Mouse (Mus musculus): ENCODE results near the gene Fars2. TPM values are rescaled to one million over a fixed set of nuclear protein-coding genes. Genes with fewer than 3 reads are reported as not detected.
A peak's percentile ranks its signal among the peaks of the same experiment; 100 is the strongest.

Fars2 gene
- polyA plus RNA-seq, 1 experiment from 2014 or later, result 38.1 TPM

GRCm38 (mm10) chr13:36131401-36131800, 14.2 kb downstream of the Fars2 start:
- Histone ChIP-seq H3K4me3 (ENCODE audit: low read length) (no peak overlapping the region), H3K27me3 (ENCODE audit: control insufficient read depth, insufficient read depth, low read depth, low read length) (no peaks in the 10 kb centered on the region), H3K9me3 (ENCODE audit: control insufficient read depth, low read length) (no peaks in the 10 kb centered on the region), H3K4me2 (ENCODE audit: low read depth, low read length) (no peak overlapping the region), H3K4me1 (replicated peaks; ENCODE audit: control insufficient read depth, insufficient read depth, low read length) (no peaks in the 10 kb centered on the region), H3K9ac (ENCODE audit: low read length) (no peak overlapping the region), H3K36me3 (ENCODE audit: control insufficient read depth, insufficient read depth, low read length) (0 out of 2 replicates have a peak, but pooled peaks cover 2% of the 10 kb centered on the region), H3K27ac (ENCODE audit: low read length) (no peak overlapping the region)
- WGBS, result 87% methylated on average over 5 of the region's 5 CpGs
- no peak for ATAC-seq (ENCODE audit: low read depth)

GRCm38 (mm10) chr13:36131992-36132649, 14.9 kb downstream of the Fars2 start:
- no peaks in the 10 kb centered on the region for H3K27me3 ChIP-seq (ENCODE audit: control insufficient read depth, insufficient read depth, low read depth, low read length)
- H3K4me1 ChIP-seq (replicated peaks; ENCODE audit: control insufficient read depth, insufficient read depth, low read length), result no peaks in the 10 kb centered on the region
- no peak overlapping the region for H3K9ac ChIP-seq (ENCODE audit: low read length)
- H3K27ac ChIP-seq (ENCODE audit: low read length), result no peak overlapping the region
- 0 out of 2 replicates have a peak, but pooled peaks cover 2% of the 10 kb centered on the region for H3K36me3 ChIP-seq (ENCODE audit: control insufficient read depth, insufficient read depth, low read length)
- no peak for ATAC-seq (ENCODE audit: low read depth)
- no peak overlapping the region for H3K4me3 ChIP-seq (ENCODE audit: low read length)
- 79% methylated on average over 4 of the region's 5 CpGs for WGBS
- H3K4me2 ChIP-seq (ENCODE audit: low read depth, low read length), result no peak overlapping the region
- no peaks in the 10 kb centered on the region for H3K9me3 ChIP-seq (ENCODE audit: control insufficient read depth, low read length)

GRCm38 (mm10) chr13:36139703-36140102, 22.5 kb downstream of the Fars2 start:
- no peak for ATAC-seq (ENCODE audit: low read depth)
- WGBS, result 75% methylated on average over 5 of the region's 5 CpGs
- H3K27me3 ChIP-seq (ENCODE audit: control insufficient read depth, insufficient read depth, low read depth, low read length), result no peaks in the 10 kb centered on the region
- no peaks in the 10 kb centered on the region for H3K4me1 ChIP-seq (replicated peaks; ENCODE audit: control insufficient read depth, insufficient read depth, low read length)
- H3K4me3 ChIP-seq (ENCODE audit: low read length), result no peak overlapping the region
- no peak overlapping the region for H3K4me2 ChIP-seq (ENCODE audit: low read depth, low read length)
- H3K27ac ChIP-seq (ENCODE audit: low read length), result no peak overlapping the region
- H3K9ac ChIP-seq (ENCODE audit: low read length), result no peak overlapping the region
- no peaks in the 10 kb centered on the region for H3K9me3 ChIP-seq (ENCODE audit: control insufficient read depth, low read length)
- no peaks in the 10 kb centered on the region for H3K36me3 ChIP-seq (ENCODE audit: control insufficient read depth, insufficient read depth, low read length)

GRCm38 (mm10) chr13:36140247-36141016, 23.2 kb downstream of the Fars2 start:
- no peak for ATAC-seq (ENCODE audit: low read depth)
- Histone ChIP-seq H3K4me2 (ENCODE audit: low read depth, low read length) (no peak overlapping the region), H3K27ac (ENCODE audit: low read length) (no peak overlapping the region), H3K4me1 (replicated peaks; ENCODE audit: control insufficient read depth, insufficient read depth, low read length) (no peaks in the 10 kb centered on the region), H3K9ac (ENCODE audit: low read length) (no peak overlapping the region), H3K4me3 (ENCODE audit: low read length) (no peak overlapping the region), H3K27me3 (ENCODE audit: control insufficient read depth, insufficient read depth, low read depth, low read length) (no peaks in the 10 kb centered on the region), H3K36me3 (ENCODE audit: control insufficient read depth, insufficient read depth, low read length) (no peaks in the 10 kb centered on the region), H3K9me3 (ENCODE audit: control insufficient read depth, low read length) (no peaks in the 10 kb centered on the region)
- WGBS, result 63% methylated on average over 5 of the region's 5 CpGs

GRCm38 (mm10) chr13:36145601-36146000, 28.4 kb downstream of the Fars2 start:
- 62% methylated on average over 1 of the region's 1 CpGs for WGBS
- Histone ChIP-seq H3K4me3 (ENCODE audit: low read length) (no peak overlapping the region), H3K27me3 (ENCODE audit: control insufficient read depth, insufficient read depth, low read depth, low read length) (no peaks in the 10 kb centered on the region), H3K36me3 (ENCODE audit: control insufficient read depth, insufficient read depth, low read length) (no peaks in the 10 kb centered on the region), H3K4me2 (ENCODE audit: low read depth, low read length) (no peak overlapping the region), H3K9me3 (ENCODE audit: control insufficient read depth, low read length) (no peaks in the 10 kb centered on the region), H3K9ac (ENCODE audit: low read length) (no peak overlapping the region), H3K4me1 (replicated peaks; ENCODE audit: control insufficient read depth, insufficient read depth, low read length) (no peaks in the 10 kb centered on the region; the same call in 1 of the 2 replicates), H3K27ac (ENCODE audit: low read length) (no peak overlapping the region)
- no peak for ATAC-seq (ENCODE audit: low read depth)

GRCm38 (mm10) chr13:36149175-36149939, 32.1 kb downstream of the Fars2 start:
- ATAC-seq (ENCODE audit: low read depth), result no peak
- Histone ChIP-seq H3K4me1 (replicated peaks; ENCODE audit: control insufficient read depth, insufficient read depth, low read length) (peaks cover 5% of the 10 kb centered on the region; the same call in 1 of the 2 replicates), H3K4me2 (ENCODE audit: low read depth, low read length) (no peak overlapping the region), H3K27me3 (ENCODE audit: control insufficient read depth, insufficient read depth, low read depth, low read length) (no peaks in the 10 kb centered on the region), H3K9ac (ENCODE audit: low read length) (no peak overlapping the region), H3K9me3 (ENCODE audit: control insufficient read depth, low read length) (no peaks in the 10 kb centered on the region), H3K36me3 (ENCODE audit: control insufficient read depth, insufficient read depth, low read length) (no peaks in the 10 kb centered on the region), H3K27ac (ENCODE audit: low read length) (no peak overlapping the region), H3K4me3 (ENCODE audit: low read length) (no peak overlapping the region)
- WGBS, result 50% methylated on average over 6 of the region's 6 CpGs

GRCm38 (mm10) chr13:36150272-36150671, 33.1 kb downstream of the Fars2 start:
- no peak for ATAC-seq (ENCODE audit: low read depth)
- no peaks in the 10 kb centered on the region for H3K36me3 ChIP-seq (ENCODE audit: control insufficient read depth, insufficient read depth, low read length)
- peak overlapping the region; percentile 46 for H3K27ac ChIP-seq (ENCODE audit: low read length)
- 46% methylated on average over 5 of the region's 5 CpGs for WGBS
- no peaks in the 10 kb centered on the region for H3K27me3 ChIP-seq (ENCODE audit: control insufficient read depth, insufficient read depth, low read depth, low read length)
- H3K4me2 ChIP-seq (ENCODE audit: low read depth, low read length), result no peak overlapping the region
- H3K9me3 ChIP-seq (ENCODE audit: control insufficient read depth, low read length), result no peaks in the 10 kb centered on the region
- H3K4me3 ChIP-seq (ENCODE audit: low read length), result no peak overlapping the region
- no peak overlapping the region for H3K9ac ChIP-seq (ENCODE audit: low read length)
- peaks cover 5% of the 10 kb centered on the region; the same call in 1 of the 2 replicates for H3K4me1 ChIP-seq (replicated peaks; ENCODE audit: control insufficient read depth, insufficient read depth, low read length)

- Histone ChIP-seq H3K4me1 (replicated peaks; ENCODE audit: control insufficient read depth, insufficient read depth, low read length) (peaks cover 5% of the 10 kb centered on the region; the same call in 1 of the 2 replicates), H3K36me3 (ENCODE audit: control insufficient read depth, insufficient read depth, low read length) (no peaks in the 10 kb centered on the region), H3K27me3 (ENCODE audit: control insufficient read depth, insufficient read depth, low read depth, low read length) (no peaks in the 10 kb centered on the region), H3K27ac (ENCODE audit: low read length) (peak overlapping the region; percentile 81), H3K4me2 (ENCODE audit: low read depth, low read length) (0 out of 2 replicates have a peak overlapping the region, but pooled peaks have one; percentile 23), H3K9ac (ENCODE audit: low read length) (no peak overlapping the region), H3K9me3 (ENCODE audit: control insufficient read depth, low read length) (no peaks in the 10 kb centered on the region; the same call in 1 of the 2 replicates), H3K4me3 (ENCODE audit: low read length) (no peak overlapping the region)
- WGBS, result 45% methylated on average over 5 of the region's 5 CpGs
- ATAC-seq (ENCODE audit: low read depth), result peak; percentile 80
Measured at GRCm38 (mm10) chr13:36152728-36153498, 35.7 kb downstream of the Fars2 start.
